Mouse (Mus musculus): ENCODE measurements around the gene Aldh1l2. TPM values are rescaled to one million over a fixed set of nuclear protein-coding genes. Genes with fewer than 3 reads are reported as not detected.
A peak's percentile ranks its signal among the peaks of the same experiment; 100 is the strongest.

The Aldh1l2 gene
- 1.6 TPM in 2 replicates for polyA plus RNA-seq (2015; fragmentation: Nextera tagmentation; extraction: Ambion mirVana)

DNA sequence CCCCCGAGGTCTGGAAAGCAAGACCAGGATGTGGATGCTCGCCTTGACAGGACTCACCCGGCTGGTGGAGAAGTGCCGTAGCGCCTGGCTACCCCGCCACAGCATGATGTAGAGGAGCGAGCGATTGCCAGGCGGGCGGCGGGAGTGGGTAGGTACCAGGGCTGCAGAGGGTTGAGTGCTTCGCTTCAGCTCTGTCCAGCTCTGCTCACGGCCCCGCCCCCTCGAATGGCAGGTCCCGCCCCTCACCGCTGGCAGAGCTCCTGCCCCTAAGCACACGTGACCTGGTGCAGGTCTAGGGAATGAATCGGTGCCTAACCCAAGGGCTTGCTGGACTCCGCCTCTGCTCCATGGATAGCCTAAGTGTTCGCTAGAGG, at the start of gene Aldh1l2:
Aldh1l2 (minus strand) TSS at position 231 of the 374 bp plus-strand sequence.
- H3K9me3 ChIP-seq (ENCODE audit: control insufficient read depth, low read length), result no peaks in the 10 kb centered on the region
- H3K36me3 ChIP-seq (ENCODE audit: control insufficient read depth, insufficient read depth, low read length), result no peaks in the 10 kb centered on the region
- peak within 1 kb of the TSS; percentile 99 for H3K4me2 ChIP-seq (ENCODE audit: low read depth, low read length)
- H3K4me3 ChIP-seq (ENCODE audit: low read length), result peak within 1 kb of the TSS; percentile 54
- peaks cover 3% of the 10 kb centered on the region; the same call in 1 of the 2 replicates for H3K27me3 ChIP-seq (replicated peaks; ENCODE audit: control insufficient read depth, insufficient read depth, low read length)
- H3K4me1 ChIP-seq (ENCODE audit: control insufficient read depth, insufficient read depth, low read length), result 0 out of 2 replicates have a peak, but pooled peaks cover 3% of the 10 kb centered on the region
- H3K9ac ChIP-seq (ENCODE audit: low read depth, low read length), result peak within 1 kb of the TSS; percentile 62
- under 1% methylated on average over 21 of the region's 21 CpGs for WGBS
- H3K27ac ChIP-seq (ENCODE audit: low read length), result no peak within 1 kb of the TSS
- peak; percentile 98 for ATAC-seq

DNA sequence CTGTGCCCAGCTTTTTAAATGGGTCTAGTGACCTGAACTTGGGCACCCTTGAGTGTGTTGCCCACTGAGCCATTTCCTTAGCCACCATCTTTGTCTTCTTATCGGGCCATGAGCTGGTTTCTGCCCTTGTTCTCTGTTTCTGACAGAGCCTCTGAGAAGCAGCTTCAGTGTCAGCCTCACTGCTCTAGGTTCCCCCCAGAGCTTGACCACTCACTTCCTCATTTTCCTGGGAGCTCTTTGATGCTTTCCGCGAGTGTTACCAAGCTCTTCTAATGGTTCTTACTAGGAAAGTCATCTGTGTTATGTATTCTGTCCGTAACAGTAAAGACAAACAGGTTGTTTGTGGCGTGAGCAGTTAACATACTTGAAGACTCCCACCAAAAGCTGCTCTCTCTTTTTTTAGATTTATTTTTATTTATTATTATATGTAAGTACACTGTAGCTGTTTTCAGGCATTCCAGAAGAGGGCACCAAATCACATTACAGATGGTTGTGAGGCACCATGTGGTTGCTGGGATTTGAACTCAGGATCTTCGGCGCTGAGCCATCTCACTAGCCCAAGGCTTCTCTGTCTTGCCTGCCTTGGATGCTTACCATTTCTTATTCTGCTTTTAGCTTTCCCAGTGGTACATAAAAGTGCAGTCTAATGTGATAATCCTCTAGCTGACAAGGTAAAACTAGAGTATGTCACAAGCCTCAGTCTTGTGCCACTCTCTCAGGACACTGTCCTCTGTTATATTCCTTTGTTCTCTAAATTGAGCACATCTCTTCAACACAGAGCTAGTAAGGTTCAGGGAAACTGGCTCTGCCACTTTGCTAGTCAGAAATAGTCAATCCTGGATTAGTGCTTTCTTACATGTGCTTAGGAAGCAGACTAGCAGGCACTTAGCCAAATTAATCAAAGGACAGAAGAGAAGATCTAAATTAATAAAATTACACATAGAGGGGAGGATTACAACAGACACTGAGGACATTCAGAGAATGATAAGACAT, 31.8 kb upstream of the Aldh1l2 start:
- H3K27me3 ChIP-seq (replicated peaks; ENCODE audit: control insufficient read depth, insufficient read depth, low read length), result no peaks in the 10 kb centered on the region
- peaks cover 19% of the 10 kb centered on the region for H3K36me3 ChIP-seq (ENCODE audit: control insufficient read depth, insufficient read depth, low read length)
- H3K4me3 ChIP-seq (ENCODE audit: low read length), result no peak overlapping the region
- no peak overlapping the region for H3K4me2 ChIP-seq (ENCODE audit: low read depth, low read length)
- no peaks in the 10 kb centered on the region for H3K4me1 ChIP-seq (ENCODE audit: control insufficient read depth, insufficient read depth, low read length)
- H3K9me3 ChIP-seq (ENCODE audit: control insufficient read depth, low read length), result no peaks in the 10 kb centered on the region
- WGBS, result 95% methylated on average over 7 of the region's 7 CpGs
- H3K9ac ChIP-seq (ENCODE audit: low read depth, low read length), result no peak overlapping the region
- no peak overlapping the region for H3K27ac ChIP-seq (ENCODE audit: low read length)
- no peak for ATAC-seq

DNA sequence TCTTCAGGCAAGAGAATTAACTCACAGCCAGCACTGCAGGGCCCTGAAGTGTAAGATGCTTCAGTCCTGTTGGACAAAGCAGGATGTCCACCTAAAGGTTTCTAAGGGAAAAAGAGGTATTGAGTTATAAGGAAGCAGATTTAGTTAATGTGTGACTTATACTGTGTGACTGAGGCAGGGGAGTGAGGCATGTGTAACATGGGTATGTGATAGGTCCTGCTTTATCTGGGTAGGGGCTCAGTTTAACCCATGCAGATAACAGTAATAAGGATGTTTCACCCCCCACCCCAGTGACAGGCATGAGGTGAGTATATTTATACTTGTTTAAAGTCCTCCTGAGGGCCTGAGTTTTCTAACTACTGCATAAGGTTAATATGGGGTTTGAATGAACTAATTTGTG, 29.1 kb upstream of the Aldh1l2 start:
- Histone ChIP-seq H3K4me3 (ENCODE audit: low read length) (no peak overlapping the region), H3K9me3 (ENCODE audit: control insufficient read depth, low read length) (no peaks in the 10 kb centered on the region), H3K4me2 (ENCODE audit: low read depth, low read length) (no peak overlapping the region), H3K36me3 (ENCODE audit: control insufficient read depth, insufficient read depth, low read length) (peaks cover 18% of the 10 kb centered on the region), H3K27ac (ENCODE audit: low read length) (no peak overlapping the region), H3K9ac (ENCODE audit: low read depth, low read length) (no peak overlapping the region), H3K27me3 (replicated peaks; ENCODE audit: control insufficient read depth, insufficient read depth, low read length) (no peaks in the 10 kb centered on the region), H3K4me1 (ENCODE audit: control insufficient read depth, insufficient read depth, low read length) (no peaks in the 10 kb centered on the region)
- peak; percentile 48; the same call in 1 of the 2 replicates for ATAC-seq

DNA sequence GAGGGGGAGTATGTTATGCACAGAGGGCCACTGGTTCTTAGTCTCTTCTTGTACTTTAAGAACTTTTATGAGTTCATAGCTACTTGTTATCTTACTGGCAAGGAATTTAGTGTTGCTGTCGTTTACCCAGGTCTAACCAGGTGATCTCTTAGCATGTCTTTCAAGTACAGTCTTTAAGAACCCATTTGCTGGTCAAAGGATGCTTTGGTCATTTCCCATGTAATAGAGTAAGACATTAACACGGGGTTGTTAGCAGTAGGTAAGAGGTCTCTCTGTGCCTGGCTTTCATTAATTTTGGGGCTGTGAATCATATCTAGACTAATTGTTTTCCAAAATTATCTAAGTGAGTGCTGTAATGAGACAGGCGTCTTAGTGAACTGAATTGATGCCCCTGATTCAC, 11.4 kb upstream of the Aldh1l2 start:
- Histone ChIP-seq H3K9me3 (ENCODE audit: control insufficient read depth, low read length) (no peaks in the 10 kb centered on the region), H3K4me3 (ENCODE audit: low read length) (no peak overlapping the region), H3K4me2 (ENCODE audit: low read depth, low read length) (0 out of 2 replicates have a peak overlapping the region, but pooled peaks have one; percentile 48), H3K27me3 (replicated peaks; ENCODE audit: control insufficient read depth, insufficient read depth, low read length) (no peaks in the 10 kb centered on the region), H3K36me3 (ENCODE audit: control insufficient read depth, insufficient read depth, low read length) (peaks cover 4% of the 10 kb centered on the region; the same call in 1 of the 2 replicates), H3K4me1 (ENCODE audit: control insufficient read depth, insufficient read depth, low read length) (peaks cover 8% of the 10 kb centered on the region; the same call in 1 of the 2 replicates), H3K9ac (ENCODE audit: low read depth, low read length) (no peak overlapping the region), H3K27ac (ENCODE audit: low read length) (no peak overlapping the region)
- no peak for ATAC-seq
- 60% methylated on average over 3 of the region's 3 CpGs for WGBS

DNA sequence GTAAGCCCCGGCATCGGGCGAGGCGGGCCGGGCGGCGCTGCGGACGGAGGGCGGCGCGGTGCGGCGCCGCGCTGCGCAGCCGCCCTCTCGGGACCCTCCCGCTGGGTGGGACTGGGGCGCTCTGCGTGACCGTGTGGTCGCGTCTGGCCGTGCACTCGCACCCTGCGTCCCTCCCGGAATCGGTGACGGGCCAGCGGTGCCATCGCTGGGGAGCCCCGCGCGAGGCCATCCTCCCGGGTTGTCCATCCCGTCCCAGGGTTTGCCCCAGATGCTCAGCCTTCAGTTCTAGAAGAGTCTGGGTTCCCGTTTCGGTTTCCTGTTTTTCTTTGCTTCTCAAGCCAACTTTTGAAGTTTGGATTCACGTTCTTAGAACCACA, 10.2 kb upstream of the Aldh1l2 start:
- H3K4me3 ChIP-seq (ENCODE audit: low read length), result peak overlapping the region; percentile 81
- no peaks in the 10 kb centered on the region for H3K9me3 ChIP-seq (ENCODE audit: control insufficient read depth, low read length)
- H3K4me1 ChIP-seq (ENCODE audit: control insufficient read depth, insufficient read depth, low read length), result peaks cover 8% of the 10 kb centered on the region; the same call in 1 of the 2 replicates
- peak overlapping the region; percentile 92 for H3K9ac ChIP-seq (ENCODE audit: low read depth, low read length)
- H3K27me3 ChIP-seq (replicated peaks; ENCODE audit: control insufficient read depth, insufficient read depth, low read length), result no peaks in the 10 kb centered on the region
- peak overlapping the region; percentile 89 for H3K27ac ChIP-seq (ENCODE audit: low read length)
- H3K4me2 ChIP-seq (ENCODE audit: low read depth, low read length), result peak overlapping the region; percentile 48
- H3K36me3 ChIP-seq (ENCODE audit: control insufficient read depth, insufficient read depth, low read length), result no peaks in the 10 kb centered on the region
- WGBS, result under 1% methylated on average over 23 of the region's 41 CpGs
- ATAC-seq, result peak; percentile 93

DNA sequence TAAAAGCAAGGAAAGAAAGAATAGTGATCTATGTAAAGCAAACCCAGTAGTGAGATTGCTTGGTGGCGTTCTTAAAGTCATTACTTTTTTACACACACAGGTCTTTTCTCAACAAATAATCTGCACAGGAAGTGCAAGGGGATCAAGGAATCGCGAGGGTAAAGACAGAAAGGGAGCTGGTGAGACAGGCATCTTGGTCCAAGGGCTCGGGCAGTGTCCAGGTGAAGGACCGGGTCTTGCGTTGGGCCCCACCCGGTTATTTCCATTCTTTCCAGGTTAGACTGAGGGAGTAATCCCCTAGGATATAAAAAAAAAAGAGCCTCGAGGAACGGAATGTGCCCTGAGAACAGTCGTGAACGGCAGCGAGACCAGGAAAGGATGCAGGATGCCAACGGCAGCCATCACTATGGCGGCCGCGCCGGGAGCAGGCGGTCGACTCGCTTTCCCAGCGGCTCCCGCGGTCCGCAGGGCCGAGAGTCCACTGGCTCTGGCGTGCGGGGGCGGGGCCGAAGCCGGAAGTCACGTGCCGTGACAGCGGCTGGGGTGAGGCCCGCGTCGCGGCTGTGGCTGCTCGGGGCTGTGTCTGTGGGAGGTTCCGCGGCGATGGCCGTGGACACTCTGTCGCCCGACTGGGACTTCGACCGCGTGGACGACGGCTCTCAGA, 9.6 kb upstream of the Aldh1l2 start, which contains the start of gene Washc4:
Washc4 (plus strand) TSS at position 314 of the 664 bp plus-strand sequence.
- H3K27me3 ChIP-seq (replicated peaks; ENCODE audit: control insufficient read depth, insufficient read depth, low read length), result no peaks in the 10 kb centered on the region
- 2% methylated on average over 49 of the region's 49 CpGs for WGBS
- H3K4me1 ChIP-seq (ENCODE audit: control insufficient read depth, insufficient read depth, low read length), result peaks cover 8% of the 10 kb centered on the region; the same call in 1 of the 2 replicates
- ATAC-seq, result peak; percentile 99
- no peaks in the 10 kb centered on the region for H3K36me3 ChIP-seq (ENCODE audit: control insufficient read depth, insufficient read depth, low read length)
- H3K4me3 ChIP-seq (ENCODE audit: low read length), result peak within 1 kb of the TSS; percentile 81
- peak within 1 kb of the TSS; percentile 92 for H3K9ac ChIP-seq (ENCODE audit: low read depth, low read length)
- peak within 1 kb of the TSS; percentile 89 for H3K27ac ChIP-seq (ENCODE audit: low read length)
- H3K4me2 ChIP-seq (ENCODE audit: low read depth, low read length), result peak within 1 kb of the TSS; percentile 73
- no peaks in the 10 kb centered on the region for H3K9me3 ChIP-seq (ENCODE audit: control insufficient read depth, low read length)

DNA sequence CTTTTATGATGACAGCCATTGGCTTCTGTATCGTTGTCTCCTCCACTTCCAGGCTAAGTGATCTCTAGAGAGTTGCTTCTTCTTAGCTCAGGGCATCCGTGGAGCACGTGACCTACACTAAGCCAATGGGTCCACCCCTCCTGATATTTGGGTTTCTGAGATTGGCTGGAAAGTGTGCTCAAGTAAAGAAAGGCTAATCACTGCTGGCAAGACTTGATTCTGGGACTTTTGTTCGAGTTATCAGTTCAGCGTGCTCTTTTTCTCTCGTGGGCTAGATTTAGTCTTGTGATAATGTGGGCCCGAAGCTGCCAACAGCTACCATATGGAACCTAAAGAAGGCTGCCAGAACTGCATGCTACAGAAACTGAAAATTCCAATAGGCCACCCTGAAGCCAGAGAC, 8.3 kb upstream of the Aldh1l2 start:
- H3K27ac ChIP-seq (ENCODE audit: low read length), result no peak overlapping the region
- no peaks in the 10 kb centered on the region for H3K9me3 ChIP-seq (ENCODE audit: control insufficient read depth, low read length)
- no peak overlapping the region for H3K4me2 ChIP-seq (ENCODE audit: low read depth, low read length)
- 86% methylated on average over 7 of the region's 7 CpGs for WGBS
- no peak overlapping the region for H3K9ac ChIP-seq (ENCODE audit: low read depth, low read length)
- H3K4me3 ChIP-seq (ENCODE audit: low read length), result no peak overlapping the region
- H3K4me1 ChIP-seq (ENCODE audit: control insufficient read depth, insufficient read depth, low read length), result peaks cover 8% of the 10 kb centered on the region; the same call in 1 of the 2 replicates
- no peaks in the 10 kb centered on the region for H3K36me3 ChIP-seq (ENCODE audit: control insufficient read depth, insufficient read depth, low read length)
- no peaks in the 10 kb centered on the region for H3K27me3 ChIP-seq (replicated peaks; ENCODE audit: control insufficient read depth, insufficient read depth, low read length)
- no peak for ATAC-seq

DNA sequence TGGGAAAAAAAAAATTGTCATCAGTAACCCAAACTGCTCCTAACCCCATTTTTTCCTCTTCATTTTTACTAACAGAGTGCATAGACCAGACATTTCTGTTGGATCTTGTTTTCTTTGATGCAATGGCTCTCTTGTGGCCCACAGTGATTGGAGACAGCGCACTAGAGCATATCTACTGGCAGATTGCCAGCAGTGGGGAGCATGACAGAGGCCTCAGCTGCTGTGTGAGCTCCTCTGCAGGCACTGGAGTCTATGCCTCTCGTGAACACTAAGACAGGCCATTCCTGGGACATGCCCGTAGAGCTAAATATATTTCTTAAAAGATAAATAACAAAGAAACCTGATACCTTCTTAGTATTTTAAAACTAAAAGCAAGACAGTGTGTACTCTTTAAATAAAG, 6.2 kb upstream of the Aldh1l2 start:
- no peak for ATAC-seq
- Histone ChIP-seq H3K36me3 (ENCODE audit: control insufficient read depth, insufficient read depth, low read length) (no peaks in the 10 kb centered on the region), H3K27ac (ENCODE audit: low read length) (no peak overlapping the region), H3K9me3 (ENCODE audit: control insufficient read depth, low read length) (no peaks in the 10 kb centered on the region), H3K4me2 (ENCODE audit: low read depth, low read length) (no peak overlapping the region), H3K4me1 (ENCODE audit: control insufficient read depth, insufficient read depth, low read length) (peaks cover 4% of the 10 kb centered on the region; the same call in 1 of the 2 replicates), H3K9ac (ENCODE audit: low read depth, low read length) (no peak overlapping the region), H3K27me3 (replicated peaks; ENCODE audit: control insufficient read depth, insufficient read depth, low read length) (no peaks in the 10 kb centered on the region), H3K4me3 (ENCODE audit: low read length) (no peak overlapping the region)
- 30% methylated on average over 3 of the region's 3 CpGs for WGBS

DNA sequence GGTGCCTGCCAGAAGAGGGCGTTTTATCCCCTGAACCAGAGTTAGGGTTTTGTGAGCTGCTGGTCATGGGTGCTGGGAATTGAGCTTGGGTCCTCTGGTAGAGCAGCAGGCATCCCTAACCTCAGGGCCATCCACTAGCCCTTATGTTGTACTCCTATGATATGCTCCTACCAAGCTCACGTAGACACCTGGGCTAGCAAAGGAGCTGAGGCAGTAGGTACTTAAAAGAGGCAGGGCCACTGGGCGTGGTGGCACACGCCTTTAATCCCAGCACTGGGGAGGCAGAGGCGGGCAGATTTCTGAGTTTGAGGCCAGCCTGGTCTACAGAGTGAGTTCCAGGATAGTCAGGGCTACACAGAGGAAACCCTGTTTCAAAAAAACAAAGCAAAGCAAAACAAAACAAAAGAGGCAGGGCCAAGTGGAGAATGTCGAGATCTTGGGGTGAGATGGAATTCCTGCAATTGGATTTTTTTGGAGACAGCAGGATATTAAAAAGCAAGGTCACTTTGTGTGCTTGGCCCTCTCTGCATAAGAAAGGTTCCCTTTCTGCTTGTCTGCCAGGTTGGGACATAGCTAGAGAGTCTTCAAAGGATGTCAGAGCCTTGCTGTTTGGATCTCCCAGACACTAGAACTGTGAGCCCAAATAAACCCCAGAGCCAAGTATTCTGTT, 5.5 kb upstream of the Aldh1l2 start:
- H3K9ac ChIP-seq (ENCODE audit: low read depth, low read length), result no peak overlapping the region
- no peak overlapping the region for H3K27ac ChIP-seq (ENCODE audit: low read length)
- 77% methylated on average over 6 of the region's 6 CpGs for WGBS
- H3K4me1 ChIP-seq (ENCODE audit: control insufficient read depth, insufficient read depth, low read length), result no peaks in the 10 kb centered on the region
- H3K9me3 ChIP-seq (ENCODE audit: control insufficient read depth, low read length), result no peaks in the 10 kb centered on the region
- no peak overlapping the region for H3K4me2 ChIP-seq (ENCODE audit: low read depth, low read length)
- no peak for ATAC-seq
- H3K27me3 ChIP-seq (replicated peaks; ENCODE audit: control insufficient read depth, insufficient read depth, low read length), result 0 out of 2 replicates have a peak, but pooled peaks cover 3% of the 10 kb centered on the region
- no peaks in the 10 kb centered on the region for H3K36me3 ChIP-seq (ENCODE audit: control insufficient read depth, insufficient read depth, low read length)
- H3K4me3 ChIP-seq (ENCODE audit: low read length), result no peak overlapping the region

Measured in intestine, embryonic 16.5 days (tissue).